Mouse (Mus musculus): ENCODE data around the gene Tsku.

The Tsku gene

DNA sequence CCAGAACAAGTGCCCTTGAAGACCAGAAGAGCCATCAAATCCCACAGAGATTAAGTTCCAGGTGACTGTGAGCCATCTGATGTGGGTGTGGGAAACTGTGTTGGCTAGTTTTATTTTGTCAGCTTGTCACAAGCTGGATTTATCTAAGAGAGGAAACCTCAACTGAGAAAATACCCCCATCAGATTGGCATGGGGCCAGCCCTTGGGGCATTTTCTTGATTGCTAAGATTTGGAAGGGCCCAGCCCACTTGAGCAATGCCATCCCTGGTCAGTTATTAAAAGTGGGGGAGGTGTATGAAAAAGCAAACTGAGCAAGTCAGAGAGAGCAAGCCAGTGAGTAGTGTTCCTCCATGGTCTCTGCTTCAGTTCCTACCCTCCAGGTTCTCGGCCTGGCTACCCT is 36.9 kb downstream of the Tsku start:
- DNase-seq = peak; percentile 29 to 48

DNA sequence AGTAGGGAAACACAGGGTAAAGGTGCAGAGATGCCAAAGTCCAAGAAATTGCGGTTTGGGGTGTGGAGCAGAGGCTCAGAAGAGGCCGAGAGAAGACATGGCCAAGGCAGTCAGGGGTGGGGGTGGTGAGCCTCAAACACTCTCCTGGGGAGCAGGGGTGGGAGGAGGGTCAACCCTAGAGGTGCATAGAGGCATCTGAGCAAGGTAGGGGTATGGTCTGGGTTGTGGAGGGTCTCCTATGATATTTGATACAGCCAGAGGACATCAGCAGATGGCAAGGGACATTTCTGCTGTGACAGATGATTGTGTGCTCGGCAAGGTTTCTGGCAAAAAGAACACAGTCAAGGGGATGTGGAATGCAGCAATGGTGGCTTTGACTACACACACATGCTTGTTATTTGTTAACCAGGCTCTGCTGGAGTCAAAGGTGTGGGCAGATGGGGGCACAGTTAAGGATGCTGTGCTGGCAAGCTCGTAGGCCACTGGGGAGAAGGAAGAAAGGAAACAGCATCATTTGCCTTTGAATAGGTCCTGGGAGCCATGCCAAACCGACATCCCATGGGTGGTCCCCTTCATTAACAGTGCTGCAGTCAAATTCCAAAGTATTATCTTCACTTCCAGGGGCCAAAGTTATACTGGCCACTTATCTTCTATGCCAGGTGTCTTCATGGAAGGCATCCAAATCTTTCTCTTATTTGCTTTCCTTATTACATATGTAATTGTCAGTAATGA is 37.7 kb downstream of the Tsku start:
- DNase-seq = peak; percentile 62 to 63

DNA sequence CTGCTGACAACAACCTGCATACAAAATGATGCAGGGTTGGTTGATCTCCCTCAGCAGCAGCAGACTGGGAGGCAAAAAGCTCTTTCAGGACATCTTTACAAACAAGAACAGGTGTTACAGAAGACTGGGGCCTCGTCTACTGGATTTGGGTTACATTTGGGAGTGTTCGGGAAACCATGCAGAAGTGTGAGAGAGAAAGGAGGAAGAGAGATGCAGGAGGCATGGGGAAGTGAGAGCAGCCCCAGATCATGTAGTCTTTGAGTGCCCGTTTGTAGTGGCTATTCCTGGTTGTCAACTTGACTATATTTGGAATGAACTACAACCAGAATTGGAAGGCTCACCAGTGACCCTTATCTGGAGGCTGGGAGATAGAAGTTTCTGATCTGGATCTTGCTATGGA is 38.7 kb downstream of the Tsku start:
- DNase-seq = no peak

DNA sequence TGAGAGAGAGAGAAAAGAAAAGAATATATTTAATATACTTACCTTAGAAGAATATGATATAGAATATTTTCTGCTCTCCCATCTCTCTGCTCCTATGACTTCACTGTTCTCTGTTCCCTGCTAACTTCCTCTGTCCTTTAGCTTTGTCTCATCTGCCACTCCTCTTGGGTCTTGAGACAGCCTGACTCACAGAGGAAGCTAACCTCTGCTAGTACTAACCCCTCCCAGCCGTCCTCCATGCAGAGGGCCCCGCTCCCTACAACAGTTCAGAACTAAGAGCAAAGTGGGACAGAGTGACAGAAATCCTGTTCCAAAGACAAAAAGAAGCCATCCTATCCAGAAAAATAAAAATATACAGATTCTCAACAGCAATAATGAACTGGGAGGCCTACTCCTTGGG is 40.0 kb downstream of the Tsku start, which contains the start of gene Acer3:
Gene Acer3 (minus strand): TSS at position 126 of the 400 bp plus-strand sequence.
- DNase-seq = no peak

DNA sequence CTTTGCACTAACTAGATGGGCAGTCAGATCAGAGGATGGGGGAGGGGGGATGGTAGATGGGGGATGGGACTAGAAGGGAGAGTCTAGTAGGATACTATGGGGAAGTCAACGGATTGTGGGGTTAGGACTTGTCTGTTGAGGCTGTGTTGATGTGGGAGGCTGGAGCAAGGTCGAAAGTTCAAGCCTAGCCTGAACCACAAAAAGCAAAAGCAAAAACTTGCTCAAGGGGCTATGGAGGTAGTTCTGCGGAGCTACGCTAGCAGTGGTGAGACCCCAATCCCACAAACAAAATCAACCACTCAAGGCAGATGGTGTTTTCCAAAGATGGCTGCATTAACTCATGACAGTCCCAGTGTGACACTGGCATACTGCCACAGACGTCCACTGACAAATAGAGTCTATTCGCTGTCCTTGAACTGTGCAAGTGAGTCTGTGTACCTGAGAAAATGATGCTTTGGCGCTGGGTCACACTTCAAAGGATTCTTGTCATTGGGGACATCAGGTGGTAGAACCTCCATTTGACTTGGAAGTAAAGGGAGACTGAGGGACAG is 41.0 kb downstream of the Tsku start:
- DNase-seq = no peak

DNA sequence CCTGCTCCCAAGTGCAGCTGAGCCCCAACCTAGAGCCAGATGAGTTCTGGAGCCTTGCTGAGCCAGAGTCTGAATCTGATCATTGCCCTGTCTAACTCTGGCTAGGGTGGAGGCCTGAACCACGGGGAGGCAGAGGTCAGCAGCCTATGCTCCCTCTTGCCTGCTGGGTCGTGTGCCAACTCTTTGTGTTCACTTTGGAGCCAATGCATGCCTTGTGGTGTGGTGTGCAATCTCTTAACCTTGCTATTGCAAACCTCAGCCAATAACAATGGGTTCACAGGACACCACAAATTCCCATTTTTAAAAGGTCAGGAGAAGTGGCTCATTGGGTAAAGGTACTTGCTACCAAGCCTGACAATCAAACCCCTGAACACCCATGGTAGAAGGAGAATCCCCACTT is 44.6 kb downstream of the Tsku start:
- no peak for DNase-seq

DNA sequence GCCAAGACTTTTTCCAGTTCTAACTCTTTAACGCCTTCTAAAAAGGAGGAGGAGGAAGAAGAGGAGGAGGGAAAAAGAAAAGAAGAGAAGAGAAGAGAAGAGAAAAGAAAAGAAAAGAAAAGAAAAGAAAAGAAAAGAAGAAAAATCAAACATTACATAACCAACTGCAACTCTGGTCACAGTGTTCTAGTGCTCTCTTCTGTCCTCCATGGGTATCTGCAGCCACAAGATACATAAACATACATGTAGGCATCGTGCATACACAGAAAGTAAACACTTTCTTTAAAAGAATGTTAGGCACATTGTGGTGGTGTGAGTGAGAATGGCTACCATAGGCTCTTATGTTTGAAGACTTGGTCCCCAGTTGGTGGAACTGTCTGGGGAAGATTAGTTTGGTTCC is 46.0 kb downstream of the Tsku start:
- DNase-seq = no peak

DNA sequence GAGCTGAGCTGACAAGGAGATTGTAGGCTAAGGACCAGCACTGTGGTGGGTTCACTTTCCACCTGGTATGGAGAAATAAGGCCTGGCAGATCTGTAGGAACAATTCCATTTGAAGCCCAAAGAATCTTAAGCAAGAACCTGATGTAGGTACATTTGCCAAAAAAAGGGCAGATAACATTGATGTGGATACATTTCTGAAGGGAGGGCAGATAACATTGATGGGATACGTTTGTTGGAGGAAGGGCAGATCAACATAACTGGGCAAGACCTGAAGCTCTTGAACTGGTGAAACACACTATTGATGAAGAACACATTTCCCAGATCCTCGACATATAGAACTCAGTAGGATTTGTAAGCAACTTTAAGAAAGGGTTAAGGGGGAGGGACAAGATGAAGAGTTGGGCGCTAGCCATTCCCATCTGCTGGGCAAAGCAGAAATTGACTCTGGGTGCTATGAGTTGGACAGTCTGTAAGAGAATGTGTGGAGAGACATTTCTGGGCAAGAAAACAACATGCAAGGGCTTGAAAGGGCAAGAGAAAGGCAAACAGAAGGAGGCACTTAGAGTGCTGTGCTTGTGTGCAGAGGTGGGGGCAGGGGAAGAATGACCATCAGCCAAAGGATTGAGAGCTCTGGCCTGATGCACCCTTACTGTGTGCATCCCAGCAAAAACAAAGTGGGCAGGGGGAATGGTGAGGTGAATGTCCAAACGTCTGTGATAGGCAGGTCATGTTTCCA is 48.8 kb downstream of the Tsku start:
- DNase-seq = no peak

DNA sequence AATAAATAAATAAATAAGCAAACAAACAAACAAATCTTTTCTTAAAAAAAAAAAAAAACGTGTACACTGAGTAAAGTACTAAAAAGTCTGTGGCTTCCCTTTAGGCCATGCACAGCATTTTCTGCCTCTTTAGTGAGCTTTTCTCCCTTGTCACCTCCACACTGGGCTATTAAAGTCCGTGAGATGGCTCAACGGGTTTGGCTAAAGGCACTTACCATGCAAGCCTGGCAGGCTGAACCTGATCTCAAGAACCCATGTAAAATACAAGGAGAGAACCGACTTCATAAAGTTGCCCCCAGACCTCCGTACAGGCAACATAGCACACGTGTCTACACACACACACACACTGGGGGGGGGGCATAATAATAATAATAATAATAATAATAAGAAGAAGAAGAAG is 50.9 kb downstream of the Tsku start:
- DNase-seq = no peak

DNA sequence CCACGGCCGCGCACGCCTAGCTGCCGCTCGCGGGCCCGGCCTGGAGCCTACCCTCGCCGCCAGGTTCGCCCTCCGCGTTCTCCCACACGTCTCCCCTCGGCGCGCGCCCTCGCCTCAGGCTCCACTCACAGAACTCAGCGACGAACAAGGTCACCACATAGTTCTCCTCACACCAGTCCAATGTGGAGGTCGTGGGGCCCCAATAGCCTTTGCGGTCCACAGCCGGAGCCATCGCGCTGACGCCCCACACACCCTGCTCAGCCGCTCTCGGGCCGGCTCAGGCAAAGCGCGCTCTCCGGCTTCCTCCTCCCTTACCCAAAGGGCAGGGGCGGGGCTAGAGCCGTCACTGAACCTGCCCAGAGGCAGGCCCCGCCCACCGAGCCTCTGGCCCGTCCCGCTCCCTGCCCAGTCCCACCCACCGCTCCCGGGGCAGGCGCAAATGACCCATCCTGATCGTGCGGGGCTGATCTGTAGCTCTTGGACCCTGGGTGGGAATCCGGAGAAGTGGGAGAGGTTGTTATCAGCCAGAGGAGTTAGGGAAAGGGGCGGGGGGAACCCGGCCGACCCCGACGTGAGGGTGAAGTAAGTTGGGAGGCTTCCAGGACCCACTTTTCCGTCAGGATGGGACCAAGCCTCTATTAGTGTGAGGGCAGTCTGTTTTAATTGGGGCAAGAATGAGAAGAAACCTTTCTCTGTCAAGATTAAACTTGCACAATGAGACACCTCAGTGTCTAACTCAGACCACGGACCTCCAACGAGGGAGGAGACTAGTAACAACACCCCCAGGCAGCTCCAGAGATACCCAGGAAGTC is 51.7 kb downstream of the Tsku start:
- peak; percentile 98 for DNase-seq

DNA sequence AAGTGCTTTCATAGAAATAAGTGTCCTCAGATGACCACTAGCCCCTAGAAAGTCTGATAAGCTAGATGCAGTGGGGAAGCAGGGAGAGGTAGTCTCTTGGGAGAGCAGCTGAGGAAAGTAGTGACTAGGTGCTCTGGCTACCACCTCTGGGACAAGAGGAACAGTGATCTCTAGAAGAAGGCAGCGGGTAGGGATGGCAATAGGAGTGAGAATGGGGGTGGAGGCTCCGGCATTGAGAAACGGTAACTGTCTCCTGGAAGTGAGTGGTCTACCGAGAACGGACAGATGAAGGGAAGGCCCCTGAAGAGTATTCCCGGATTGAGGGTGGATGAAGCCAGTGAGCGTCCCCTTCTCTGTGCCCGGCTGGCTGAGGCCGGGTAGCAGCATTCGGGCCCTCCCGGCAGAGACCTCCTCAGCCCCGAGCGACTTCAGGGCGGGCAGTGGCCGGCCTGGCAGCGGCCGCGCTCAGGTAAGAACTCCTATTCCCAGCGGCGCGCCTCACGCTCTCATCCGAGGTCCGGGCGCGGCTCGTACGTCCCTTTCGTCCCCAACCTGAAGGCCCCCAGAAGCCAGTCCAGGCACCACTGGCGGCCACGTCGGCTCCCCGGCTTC is 52.4 kb downstream of the Tsku start:
- no peak for DNase-seq

DNA sequence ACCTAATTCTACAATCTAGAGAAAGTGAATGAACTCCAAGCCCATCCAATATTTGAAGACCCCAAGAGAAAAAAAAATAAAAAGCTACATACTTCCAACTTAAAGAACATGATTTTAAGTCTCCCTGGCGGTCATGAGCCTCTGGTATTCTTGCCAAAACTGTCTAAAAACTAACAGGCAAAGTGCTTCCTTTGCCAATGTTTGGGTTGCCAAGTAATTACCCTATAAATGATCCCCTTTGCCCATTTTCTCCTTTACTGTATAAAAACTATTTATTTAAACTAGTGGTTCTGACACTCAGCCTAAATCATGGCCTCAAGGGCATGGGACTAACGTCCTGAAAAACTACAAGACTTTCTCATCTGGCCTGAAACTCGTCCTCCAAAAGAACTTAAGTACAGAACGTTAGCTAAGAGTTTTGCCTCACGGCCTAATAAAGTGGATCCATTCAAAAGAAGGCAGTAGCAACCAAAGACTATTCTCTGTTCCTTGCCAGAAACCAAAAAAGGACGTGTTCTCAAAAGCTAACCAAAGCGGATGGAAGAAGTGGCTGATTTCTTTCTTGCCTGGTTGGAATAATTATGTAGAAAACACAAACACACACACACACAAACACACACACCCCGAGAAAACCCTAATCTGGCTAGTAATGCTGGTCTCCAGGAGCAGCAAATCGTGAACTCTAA is 53.1 kb downstream of the Tsku start:
- no peak for DNase-seq

DNA sequence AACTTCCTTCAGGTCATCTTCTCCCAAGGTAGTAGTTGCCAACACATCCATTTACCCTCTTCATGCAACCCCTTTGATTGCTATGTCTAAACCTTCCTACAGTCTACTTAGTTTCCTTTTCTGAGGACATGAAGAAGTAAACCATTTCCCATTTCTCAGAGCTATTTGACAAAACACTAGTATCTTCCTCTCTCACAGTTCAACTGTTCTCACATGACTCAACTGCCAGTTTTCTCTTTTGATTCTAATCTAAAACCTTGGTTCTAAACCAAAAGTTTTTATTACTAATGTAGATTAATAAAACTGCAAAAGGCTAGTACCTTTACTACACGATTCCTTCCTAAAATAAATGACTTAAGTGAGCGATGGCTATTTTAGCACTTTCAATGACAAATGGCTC is 53.7 kb downstream of the Tsku start:
- no peak for DNase-seq

Data from kidney, postnatal 25 days (tissue).